Mouse (Mus musculus) liver, adult 2 months (tissue): Measurements from ENCODE around the gene Zbtb7b.

Source experiments
- CTCF ChIP-seq: fragments of 200-500 bp; IDR thresholded peaks from 2 replicates; pipeline ENCODE4 v1.5.1; 2011; ENCODE audit warnings: low read depth, low read length, control low read depth
- POLR2A ChIP-seq: fragments of 200-500 bp; IDR thresholded peaks from 2 replicates; pipeline ENCODE4 v1.6.1; 2011; ENCODE audit warnings: low read length, control low read depth; ENCODE audit not compliant: insufficient read depth; ENCODE audit errors: extremely low read depth

DNA sequence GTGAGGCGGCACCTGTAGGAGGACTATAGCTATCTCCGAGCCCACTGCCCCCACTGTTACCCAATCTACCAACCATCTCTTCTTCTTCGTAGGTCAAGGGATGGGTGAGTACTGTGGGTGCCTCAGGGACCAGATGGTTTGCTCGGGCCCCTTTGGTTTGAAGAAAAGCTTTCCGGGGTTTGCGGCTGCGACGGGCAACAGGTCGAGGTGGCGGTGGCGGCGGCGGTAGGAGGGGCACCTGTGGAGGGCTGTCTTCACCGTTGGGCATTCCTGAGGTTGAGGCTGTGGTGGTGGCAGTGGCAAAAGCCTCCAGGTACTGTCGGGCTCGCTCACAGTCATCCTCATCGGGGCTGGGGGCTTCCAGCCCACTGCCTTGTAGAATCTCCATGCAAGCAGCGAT lies 13.9 kb downstream of the Zbtb7b start:
- TF ChIP-seq CTCF, result no peak
- no peak for TF ChIP-seq POLR2A
